Comparison of ENCODE assay signal across 18 mouse cellular contexts in genomic region chr6:28787133-28787532, GRCm38 (mm10). TPM values are rescaled to one million over a fixed set of nuclear protein-coding genes. Genes with fewer than 3 reads are reported as not detected.
DNase-seq lines count a peak whose midpoint lies in the region; ATAC-seq and TF ChIP-seq lines count a peak whose summit lies in the region.
"Had no signal": no experiment of that assay in that cellular context is flagged by ENCODE, and none has a peak within 500 bp of the region (broad histone marks: within the 10 kb centered on the region; RNA-seq: fewer than 3 reads in every experiment).

No protein-coding gene starts in this region.

- H3K4me3 ChIP-seq in left cerebral cortex, adult 2 months = no peak overlapping the region
- H3K4me3 ChIP-seq in midbrain, embryonic 15.5 days = no peak overlapping the region
- H3K4me3 ChIP-seq in hindbrain, embryonic 13.5 days = no peak overlapping the region
- H3K4me3 ChIP-seq: erythroblast, embryonic 14.5 days; limb, embryonic 13.5 days had no signal

- H3K4me1 ChIP-seq in midbrain, embryonic 15.5 days = peaks cover 26% of the 10 kb centered on the region
- peaks cover 45% of the 10 kb centered on the region for H3K4me1 ChIP-seq in hindbrain, embryonic 13.5 days (replicated peaks)

- no peaks in the 10 kb centered on the region for H3K36me3 ChIP-seq in midbrain, embryonic 15.5 days (replicated peaks)
- no peaks in the 10 kb centered on the region for H3K36me3 ChIP-seq in hindbrain, embryonic 13.5 days
- H3K36me3 ChIP-seq: limb, embryonic 13.5 days had no signal

- no peak for TF ChIP-seq CTCF in left cerebral cortex, adult 2 months (IDR thresholded peaks at IDR 0.05)

- H3K27ac ChIP-seq in left cerebral cortex, adult 2 months = peak overlapping the region; percentile 69
- no peak overlapping the region for H3K27ac ChIP-seq in midbrain, embryonic 15.5 days
- H3K27ac ChIP-seq in hindbrain, embryonic 13.5 days = no peak overlapping the region
- H3K27ac ChIP-seq: limb, embryonic 13.5 days; liver, embryonic 14.5 days had no signal

- no peaks in the 10 kb centered on the region for H3K27me3 ChIP-seq in midbrain, embryonic 15.5 days (replicated peaks)
- no peaks in the 10 kb centered on the region for H3K27me3 ChIP-seq in hindbrain, embryonic 13.5 days
- H3K27me3 ChIP-seq: limb, embryonic 13.5 days had no signal

- H3K9me3 ChIP-seq in midbrain, embryonic 15.5 days = no peaks in the 10 kb centered on the region
- no peaks in the 10 kb centered on the region for H3K9me3 ChIP-seq in hindbrain, embryonic 13.5 days
- H3K9me3 ChIP-seq: limb, embryonic 13.5 days had no signal

- 0 out of 2 replicates have a peak, but pooled peaks have one; percentile 29 for ATAC-seq in megakaryocyte progenitor cell, adult 5-6 weeks (replicated peaks; ENCODE audit: poor library complexity)
- no peak for ATAC-seq in midbrain, embryonic 15.5 days (replicated peaks)
- ATAC-seq in hindbrain, embryonic 13.5 days (ENCODE audit: low FRiP score) = no peak
- ATAC-seq: forebrain, postnatal 0 days; lung, postnatal 0 days had no signal

- H3K4me2 ChIP-seq in midbrain, embryonic 15.5 days = no peak overlapping the region
- H3K4me2 ChIP-seq in hindbrain, embryonic 13.5 days = no peak overlapping the region
- H3K4me2 ChIP-seq: limb, embryonic 13.5 days had no signal

- intact Hi-C loops in left cerebral cortex, adult 2 months (cut with DNase I) = no loop called here

- H3K9ac ChIP-seq in midbrain, embryonic 15.5 days = no peak overlapping the region
- no peak overlapping the region for H3K9ac ChIP-seq in hindbrain, embryonic 13.5 days
- H3K9ac ChIP-seq: forebrain, postnatal 0 days; limb, embryonic 13.5 days; liver, embryonic 14.5 days had no signal

- WGBS in midbrain, embryonic 15.5 days = 67% methylated on average over 6 of the region's 6 CpGs
- WGBS in hindbrain, embryonic 13.5 days = 61% methylated on average over 6 of the region's 6 CpGs

- peak; percentile 44 for DNase-seq in cerebellum, adult 11-12 months
- DNase-seq in cerebellum, adult 11 months = no peak
- no peak for DNase-seq in left cerebral cortex, adult 2 months (ENCODE audit: extremely low spot score in 1 of 2, low spot score in 2 of 2)
- no peak for DNase-seq in left cerebral cortex, adult 18-20 months (ENCODE audit: low spot score in 2 of 2)
- DNase-seq in cerebellum, adult 9-10 months = peak; percentile 49
- DNase-seq: forebrain, postnatal 0 days; heart, postnatal 4 days; kidney, adult 18-20 months; kidney, postnatal 14 days; layer of hippocampus, adult 9-11 months; thymus, postnatal 14 days had no signal

RNA-seq across cellular contexts. Expression of gene Lrrc4, which starts 44.4 kb away (rescaled TPM):
- 100 to 1,000 TPM; 105 to 111 TPM for total RNA-seq in left cerebral cortex, adult 2 months (2021)
- 100 to 1,000 TPM; 108 to 117 TPM for total RNA-seq in left cerebral cortex, adult 18-20 months (2021)
- total RNA-seq in megakaryocyte progenitor cell, adult 5-6 weeks (2015) = not detected in 2 replicates
- total RNA-seq in megakaryocyte progenitor cell, adult 5-6 weeks (2017) = 0.61 TPM in 1 of 2 replicates, not detected in the other
- polyA plus RNA-seq in midbrain, embryonic 15.5 days (2015; fragmentation: Nextera tagmentation; extraction: Ambion mirVana) = 7.0 and 7.6 TPM in 2 replicates
- polyA plus RNA-seq in hindbrain, embryonic 13.5 days (2015; fragmentation: Nextera tagmentation; extraction: Ambion mirVana) = 5.6 and 6.4 TPM in 2 replicates
- polyA plus RNA-seq: erythroblast, embryonic 14.5 days had no signal

Comparison
In these comparisons a context has a peak if more than half of its experiments do, and no peak if none do; other contexts are left out.
1. DNase-seq: peak in cerebellum, adult 11-12 months (single experiment) and cerebellum, adult 9-10 months (single experiment); none in cerebellum, adult 11 months (single experiment), left cerebral cortex, adult 2 months (0 of 2) and left cerebral cortex, adult 18-20 months (0 of 2).
2. RNA of gene Lrrc4, which starts 44.4 kb away (total RNA-seq): 108 to 117 TPM in left cerebral cortex, adult 18-20 months and 105 to 111 TPM in left cerebral cortex, adult 2 months; 0.61 TPM in megakaryocyte progenitor cell, adult 5-6 weeks; every median in the first group is over 10 times any median in the second.